Mouse (Mus musculus): ENCODE results near the gene Pcnp. TPM values are rescaled to one million over a fixed set of nuclear protein-coding genes. Genes with fewer than 3 reads are reported as not detected.

Gene Pcnp
- polyA plus RNA-seq, 1 experiment from 2014 or later = 64.2 TPM

GRCm38 (mm10) chr16:56037138-56038010 lies 7.8 kb upstream of the Pcnp start, which contains the start of gene Trmt10c:
Gene Trmt10c (minus strand): TSS chr16:56037819.
- 1% methylated on average over 60 of the region's 63 CpGs for WGBS (ENCODE audit: insufficient replicate concordance)
- H3K4me3 ChIP-seq (ENCODE audit: low read depth, low read length) = peak within 1 kb of the TSS; percentile 91
- peaks cover 11% of the 10 kb centered on the region for H3K36me3 ChIP-seq (replicated peaks; ENCODE audit: insufficient read depth, low read length)
- DNase-seq (peak; percentile 97), ATAC-seq (peak; percentile 100)
- TF ChIP-seq EP300 (IDR thresholded peaks at IDR 0.05; ENCODE audit: low read depth) (no peak), CTCF (IDR thresholded peaks at IDR 0.05; ENCODE audit: low read depth) (no peak)
- no peaks in the 10 kb centered on the region for H3K9me3 ChIP-seq (ENCODE audit: low read length)
- peak within 1 kb of the TSS; percentile 69 for H3K4me2 ChIP-seq (ENCODE audit: low read depth, low read length)
- peak within 1 kb of the TSS; percentile 92 for H3K27ac ChIP-seq (ENCODE audit: low read depth)
- peak within 1 kb of the TSS; percentile 93 for H3K9ac ChIP-seq (replicated peaks)
- H3K4me1 ChIP-seq (ENCODE audit: insufficient read depth) = peaks cover 13% of the 10 kb centered on the region
- H3K27me3 ChIP-seq (ENCODE audit: insufficient read depth, low read length) = no peaks in the 10 kb centered on the region

DNA sequence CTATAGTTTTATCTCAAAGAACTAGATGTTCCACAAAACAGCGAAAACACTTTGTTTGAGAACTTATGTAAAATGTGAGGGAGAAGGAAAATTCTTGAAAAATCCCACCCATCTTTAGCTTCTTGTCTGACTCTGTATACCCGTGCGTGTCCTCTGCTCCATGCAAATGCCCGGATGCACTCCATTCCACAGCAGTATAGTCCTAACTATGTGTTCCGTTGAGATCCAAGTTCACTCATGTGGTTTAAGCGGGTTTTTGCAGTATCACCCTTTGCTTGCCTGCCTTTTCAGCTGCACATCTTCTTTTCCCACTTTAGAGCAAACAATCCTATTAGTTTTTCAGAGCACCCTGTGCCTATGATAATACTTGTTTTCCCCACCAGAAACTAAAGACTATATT lies 7.0 kb upstream of the Pcnp start:
- Histone ChIP-seq H3K4me3 (ENCODE audit: low read depth, low read length) (peak overlapping the region; percentile 91), H3K27ac (ENCODE audit: low read depth) (peak overlapping the region; percentile 29; the same call in 1 of the 2 replicates)
- DNase-seq = no peak

GRCm38 (mm10) chr16:56034566-56034965 lies 5.0 kb upstream of the Pcnp start:
- WGBS (ENCODE audit: insufficient replicate concordance) = 93% methylated on average over 6 of the region's 6 CpGs
- TF ChIP-seq EP300 (IDR thresholded peaks at IDR 0.05; ENCODE audit: low read depth) (no peak), CTCF (IDR thresholded peaks at IDR 0.05; ENCODE audit: low read depth) (no peak)
- DNase-seq = no peak
- Histone ChIP-seq H3K9me3 (ENCODE audit: low read length) (no peaks in the 10 kb centered on the region), H3K27ac (ENCODE audit: low read depth) (no peak overlapping the region), H3K4me3 (ENCODE audit: low read depth, low read length) (no peak overlapping the region), H3K9ac (replicated peaks) (no peak overlapping the region), H3K4me2 (ENCODE audit: low read depth, low read length) (no peak overlapping the region), H3K27me3 (ENCODE audit: insufficient read depth, low read length) (no peaks in the 10 kb centered on the region), H3K4me1 (ENCODE audit: insufficient read depth) (peaks cover 22% of the 10 kb centered on the region), H3K36me3 (replicated peaks; ENCODE audit: insufficient read depth, low read length) (peaks cover 11% of the 10 kb centered on the region)
- ATAC-seq = no peak

More for the DNA sequence above, 7.0 kb upstream of the Pcnp start:
- 38% methylated on average over 6 of the region's 6 CpGs for WGBS (ENCODE audit: insufficient replicate concordance)
- Histone ChIP-seq H3K4me2 (ENCODE audit: low read depth, low read length) (peak overlapping the region; percentile 69), H3K9me3 (ENCODE audit: low read length) (no peaks in the 10 kb centered on the region), H3K27me3 (ENCODE audit: insufficient read depth, low read length) (no peaks in the 10 kb centered on the region), H3K36me3 (replicated peaks; ENCODE audit: insufficient read depth, low read length) (peaks cover 11% of the 10 kb centered on the region), H3K4me1 (ENCODE audit: insufficient read depth) (peaks cover 13% of the 10 kb centered on the region), H3K9ac (replicated peaks) (peak overlapping the region; percentile 93)
- ATAC-seq = no peak
- TF ChIP-seq CTCF (IDR thresholded peaks at IDR 0.05; ENCODE audit: low read depth) (no peak), EP300 (IDR thresholded peaks at IDR 0.05; ENCODE audit: low read depth) (no peak)

DNA sequence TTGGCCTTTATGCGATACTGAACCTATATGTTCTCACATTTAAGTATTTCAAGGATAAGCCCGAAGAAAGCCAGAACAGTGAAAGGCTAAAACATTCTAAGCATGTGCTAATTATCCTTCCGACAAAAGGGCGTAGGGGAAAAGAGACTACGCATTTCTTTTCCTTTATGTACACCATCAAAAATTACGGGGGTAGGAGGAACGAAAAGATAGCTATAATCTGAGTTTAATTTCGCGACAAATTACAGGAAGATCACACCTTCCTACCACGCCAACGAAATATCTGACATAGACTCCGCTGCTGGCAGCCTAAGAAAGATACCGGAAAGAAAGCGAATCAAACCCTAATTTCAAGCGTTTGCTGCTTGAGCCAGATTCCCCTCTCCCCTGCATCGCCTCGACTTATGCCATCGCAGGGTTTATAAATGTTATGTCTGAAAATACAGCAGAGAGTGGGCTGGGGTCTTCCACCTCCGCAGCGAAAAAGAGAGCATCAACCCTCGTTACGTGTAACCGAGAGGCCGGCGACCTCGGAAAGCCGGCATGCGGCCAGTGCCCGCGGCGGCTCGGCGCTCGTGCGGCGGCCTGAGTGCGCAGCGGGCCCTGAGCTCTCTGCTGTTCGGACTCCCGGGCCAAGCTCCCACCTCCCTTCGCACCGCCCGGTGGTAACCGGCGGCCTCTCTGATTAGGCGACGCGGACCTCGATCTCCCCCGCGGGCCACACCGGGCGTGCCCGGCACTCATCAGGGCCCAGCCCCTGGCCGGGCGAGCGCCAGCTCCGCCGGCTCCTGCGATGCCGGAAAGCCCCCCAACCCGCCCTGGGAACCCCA lies 602 bp downstream of the Pcnp start:
- Histone ChIP-seq H3K4me3 (ENCODE audit: low read depth, low read length) (peak overlapping the region; percentile 76), H3K9ac (replicated peaks) (peak overlapping the region; percentile 92), H3K27ac (ENCODE audit: low read depth) (peak overlapping the region; percentile 93), H3K4me1 (ENCODE audit: insufficient read depth) (peaks cover 21% of the 10 kb centered on the region), H3K36me3 (replicated peaks; ENCODE audit: insufficient read depth, low read length) (peaks cover 15% of the 10 kb centered on the region), H3K27me3 (ENCODE audit: insufficient read depth, low read length) (no peaks in the 10 kb centered on the region), H3K4me2 (ENCODE audit: low read depth, low read length) (peak overlapping the region; percentile 79), H3K9me3 (ENCODE audit: low read length) (no peaks in the 10 kb centered on the region)
- TF ChIP-seq EP300 (IDR thresholded peaks at IDR 0.05; ENCODE audit: low read depth) (no peak), CTCF (IDR thresholded peaks at IDR 0.05; ENCODE audit: low read depth) (no peak)
- ATAC-seq (peak; percentile 84), DNase-seq (peak; percentile 82)
- WGBS (ENCODE audit: insufficient replicate concordance) = 1% methylated on average over 62 of the region's 62 CpGs

DNA sequence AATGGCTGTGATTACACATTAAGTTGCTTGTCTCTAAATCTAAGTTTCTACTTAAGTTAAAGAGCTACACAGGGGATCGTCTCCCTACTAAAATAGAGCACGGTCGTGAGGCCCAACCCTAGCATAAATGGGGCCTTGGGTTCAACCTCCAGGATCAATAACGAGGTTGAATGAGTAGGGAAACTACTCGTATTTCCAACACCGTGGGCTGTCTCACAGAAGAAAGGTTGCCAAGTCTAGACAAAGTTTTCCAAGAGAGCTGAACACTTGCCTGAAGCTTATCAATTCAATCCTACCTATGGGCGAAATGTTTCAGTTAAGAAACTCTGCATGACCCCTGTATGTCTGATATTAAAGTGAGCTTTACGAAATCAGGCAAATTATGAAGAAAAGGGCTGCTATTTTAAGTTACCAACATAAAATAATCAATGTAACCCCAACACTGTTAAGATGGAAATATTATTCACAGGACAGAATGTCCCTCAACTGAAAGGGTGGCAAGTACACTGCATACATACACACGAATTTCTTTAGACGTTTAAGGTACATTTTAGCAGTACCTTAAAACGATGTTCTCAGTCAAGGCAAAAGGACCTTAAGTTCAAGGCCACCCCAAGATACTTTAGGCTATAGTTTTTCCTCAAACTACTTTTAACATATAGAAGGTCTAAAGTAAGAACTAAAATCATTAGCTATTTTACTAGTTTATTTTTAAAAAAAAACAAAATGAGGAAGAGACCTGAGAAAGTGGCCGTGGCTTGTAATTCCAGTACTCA lies 1.5 kb downstream of the Pcnp start:
- Histone ChIP-seq H3K9ac (replicated peaks) (peak overlapping the region; percentile 92), H3K4me2 (ENCODE audit: low read depth, low read length) (peak overlapping the region; percentile 79), H3K36me3 (replicated peaks; ENCODE audit: insufficient read depth, low read length) (peaks cover 13% of the 10 kb centered on the region), H3K4me3 (ENCODE audit: low read depth, low read length) (peak overlapping the region; percentile 76), H3K27ac (ENCODE audit: low read depth) (peak overlapping the region; percentile 93), H3K9me3 (ENCODE audit: low read length) (no peaks in the 10 kb centered on the region), H3K27me3 (ENCODE audit: insufficient read depth, low read length) (no peaks in the 10 kb centered on the region), H3K4me1 (ENCODE audit: insufficient read depth) (peaks cover 21% of the 10 kb centered on the region)
- 28% methylated on average over 12 of the region's 12 CpGs for WGBS (ENCODE audit: insufficient replicate concordance)
- TF ChIP-seq CTCF (IDR thresholded peaks at IDR 0.05; ENCODE audit: low read depth) (no peak), EP300 (IDR thresholded peaks at IDR 0.05; ENCODE audit: low read depth) (no peak)
- DNase-seq = no peak
- no peak for ATAC-seq

Data from liver, postnatal 0 days (tissue).